Mouse (Mus musculus): Measurements from ENCODE around the gene Wdfy2.
"Not testable (repeated sequence)": the region's sequence is repeated elsewhere in the genome, so short reads cannot be mapped to it uniquely, and the experiment has no call there.

Wdfy2 gene

DNA sequence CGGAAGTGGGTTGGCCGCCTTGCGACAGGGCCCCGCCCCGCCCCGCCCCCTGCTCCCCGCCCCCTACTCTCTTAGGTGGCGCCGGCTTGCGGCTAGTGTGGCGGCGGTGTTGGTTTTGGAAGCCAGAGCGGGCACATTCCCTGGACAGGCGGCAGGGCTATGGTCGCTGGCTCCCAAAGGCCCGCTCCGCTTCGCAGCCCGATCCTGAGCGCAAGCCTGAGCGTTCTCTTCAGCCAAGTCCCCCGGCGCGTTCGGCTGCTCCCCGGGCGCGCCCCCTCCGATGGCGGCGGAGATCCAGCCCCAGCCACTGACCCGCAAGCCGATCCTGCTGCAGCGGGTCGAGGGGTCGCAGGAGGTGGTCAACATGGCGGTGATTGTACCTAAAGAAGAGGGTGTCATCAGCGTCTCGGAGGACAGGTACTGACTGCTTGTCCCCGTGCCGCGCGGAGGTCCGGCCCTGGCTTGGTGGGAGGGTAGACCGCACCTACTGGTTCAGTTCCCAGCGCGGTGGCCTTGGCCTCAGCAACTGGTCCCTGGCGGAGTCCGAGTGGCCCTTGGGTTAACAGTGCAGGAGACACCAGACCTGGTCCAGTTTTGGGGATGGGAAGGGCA, at the start of gene Wdfy2:
TSS of gene Wdfy2 (plus strand) at position 38 of the 612 bp plus-strand sequence.
- peak in 1 of 2 experiments; percentile 62 for DNase-seq

DNA sequence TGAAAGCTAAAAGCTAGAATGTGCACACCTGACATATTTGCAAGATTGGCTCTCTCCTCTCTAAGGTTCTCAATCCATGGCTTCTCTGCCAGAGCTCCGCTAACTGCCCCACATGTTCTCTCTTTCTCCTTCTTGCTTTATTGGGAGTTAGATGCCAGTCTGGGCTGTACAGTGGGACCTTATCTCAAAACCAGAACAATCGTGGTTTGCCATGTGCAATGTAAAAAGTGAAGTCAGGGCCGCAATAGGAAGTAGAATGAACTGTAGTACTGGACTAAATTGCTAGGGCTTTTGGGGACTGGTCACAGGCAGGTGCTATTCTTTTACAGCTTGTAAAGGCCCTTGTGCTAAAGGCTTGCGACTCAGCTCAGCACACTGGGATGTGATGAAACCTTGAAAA, 48.2 kb upstream of the Wdfy2 start:
- DNase-seq = no peak

DNA sequence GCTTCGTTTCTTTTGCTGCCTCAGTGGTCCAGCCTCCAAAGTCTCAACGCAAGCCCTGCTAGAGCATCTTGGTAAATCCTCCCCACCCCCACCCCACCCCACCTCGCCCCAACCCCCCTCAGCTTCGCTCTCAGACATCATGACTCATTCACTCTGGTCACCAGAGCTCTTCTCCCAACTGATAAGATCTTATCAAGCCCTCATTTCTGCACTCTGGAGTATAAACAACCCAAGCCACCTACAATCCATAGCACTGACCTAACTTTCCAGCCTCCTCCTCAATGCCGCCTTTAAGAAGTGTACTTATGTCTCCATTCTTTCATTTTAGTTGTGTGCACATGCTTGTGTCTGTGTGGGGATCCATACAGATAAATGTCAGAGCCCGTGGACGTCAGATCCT, 41.8 kb upstream of the Wdfy2 start:
- DNase-seq = no peak

DNA sequence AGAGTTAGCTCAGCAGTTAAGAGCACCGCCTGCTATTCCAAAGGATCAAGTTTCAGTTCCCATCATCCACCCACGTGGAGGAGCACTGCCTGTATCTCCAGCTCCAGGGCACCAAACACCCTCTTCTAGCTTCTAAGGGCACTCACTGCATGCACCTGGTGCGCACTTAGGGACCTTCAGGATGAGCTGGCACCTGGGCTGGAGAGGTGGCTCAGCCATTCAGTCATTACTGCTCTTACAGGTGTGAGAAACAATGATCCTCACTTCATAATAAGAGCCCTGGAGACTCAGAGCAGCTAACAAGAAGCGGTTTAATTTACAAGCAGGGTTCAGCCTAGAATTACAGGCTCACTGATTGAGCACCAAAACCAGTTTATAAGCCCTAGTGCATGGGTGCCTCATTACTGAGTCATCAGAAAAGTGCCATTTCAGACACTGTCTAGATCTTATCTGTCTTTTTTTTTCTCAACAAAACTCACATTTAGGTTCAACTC, 38.8 kb upstream of the Wdfy2 start:
- peak in 1 of 2 experiments; percentile 13 for DNase-seq

DNA sequence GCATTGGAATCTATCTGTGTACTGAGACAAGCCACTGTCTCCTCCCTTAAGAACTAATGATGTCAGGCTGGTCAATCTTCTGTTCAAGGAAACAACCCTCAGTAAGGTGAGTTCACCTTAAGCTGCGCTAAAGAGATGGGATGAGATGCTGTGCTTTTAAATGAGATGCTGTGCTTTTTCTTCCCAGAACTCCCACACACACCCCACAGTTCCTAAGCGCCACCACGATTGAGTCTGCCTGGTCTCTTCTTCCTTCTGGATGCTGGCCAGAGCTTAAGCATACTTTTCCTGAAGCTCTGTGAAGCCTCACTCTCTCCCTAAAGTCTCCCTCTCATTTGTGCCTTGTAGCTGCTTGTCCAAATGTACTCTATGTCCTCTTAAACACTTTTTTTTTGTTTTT, 36.7 kb upstream of the Wdfy2 start:
- DNase-seq = no peak

DNA sequence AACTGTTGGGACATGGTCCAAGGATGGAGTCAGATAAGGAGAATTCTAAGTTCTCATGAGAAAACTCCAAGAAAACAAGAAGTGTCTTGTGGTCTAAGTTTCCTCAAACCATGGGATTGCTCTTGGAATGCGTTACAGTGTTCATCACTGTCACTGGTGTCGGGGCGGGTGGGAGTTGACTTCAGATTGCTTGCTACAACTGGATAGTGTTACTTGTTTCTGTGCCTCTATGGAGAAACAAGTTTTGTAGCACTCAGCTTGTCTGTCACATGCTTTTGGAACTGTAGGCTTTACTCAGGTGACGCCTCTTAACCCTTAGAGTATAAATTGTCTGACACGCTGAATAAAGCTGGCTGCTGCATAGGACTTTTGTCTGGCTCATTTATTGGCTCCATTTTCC, 34.3 kb upstream of the Wdfy2 start:
- DNase-seq = no peak

DNA sequence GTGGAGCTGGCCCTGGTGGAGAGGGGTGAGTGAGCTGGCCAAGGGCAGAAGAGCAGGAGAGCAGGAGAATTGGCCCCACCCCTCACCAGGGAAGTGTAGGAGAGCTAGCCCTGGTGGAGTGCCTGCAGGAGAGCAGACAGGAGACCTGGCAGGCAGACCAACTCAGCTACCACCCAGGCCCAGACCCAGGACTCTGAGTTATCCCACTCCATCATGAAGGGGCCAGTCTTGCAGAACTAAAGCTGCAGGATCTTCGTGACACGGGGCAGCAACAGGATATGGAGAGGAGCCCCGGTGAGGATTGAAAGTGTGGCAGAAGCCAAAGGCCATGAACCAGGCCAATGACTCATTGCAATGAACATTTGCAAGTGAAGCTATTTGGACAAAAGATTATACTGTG, 30.6 kb upstream of the Wdfy2 start:
- no peak for DNase-seq

DNA sequence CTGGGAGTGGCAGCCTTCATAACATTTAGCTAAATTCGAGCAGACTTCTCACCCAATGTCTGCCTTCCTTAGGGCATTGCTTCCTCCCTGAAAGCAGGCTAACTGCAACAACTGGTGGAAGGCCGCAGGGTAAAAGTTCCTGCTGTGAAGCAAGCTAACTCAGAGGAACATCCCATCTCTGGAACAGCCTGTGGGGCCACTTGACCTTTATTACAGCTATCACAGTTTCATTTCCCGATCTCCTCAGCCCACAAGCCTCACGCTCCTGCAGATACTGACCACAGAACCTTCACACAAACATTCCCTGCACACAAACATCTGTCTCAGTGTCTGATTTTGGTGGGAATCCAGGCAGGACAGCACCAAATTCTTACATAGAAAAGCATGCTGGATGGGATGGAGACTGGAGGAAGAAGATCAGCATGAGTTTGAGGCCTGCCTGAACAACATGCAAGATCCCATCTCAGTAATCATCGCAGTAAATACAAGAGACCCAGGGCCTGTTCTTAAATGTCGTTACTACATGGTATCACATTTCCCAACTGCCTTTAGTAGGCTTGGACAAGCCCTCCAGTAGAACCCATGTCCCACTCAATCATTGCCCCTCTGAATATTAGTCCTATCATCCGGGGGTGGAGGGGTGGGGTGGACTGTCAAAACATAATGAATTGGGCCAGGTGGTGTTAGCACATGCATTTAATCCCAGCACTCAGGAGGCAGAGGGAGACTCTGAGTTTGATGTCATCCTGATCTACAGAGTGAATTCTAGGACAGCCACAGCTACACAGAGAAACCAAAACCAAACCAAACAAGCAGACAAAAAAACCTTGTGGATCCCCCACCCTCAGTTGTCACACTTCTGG, 28.6 kb upstream of the Wdfy2 start:
- no peak for DNase-seq

DNA sequence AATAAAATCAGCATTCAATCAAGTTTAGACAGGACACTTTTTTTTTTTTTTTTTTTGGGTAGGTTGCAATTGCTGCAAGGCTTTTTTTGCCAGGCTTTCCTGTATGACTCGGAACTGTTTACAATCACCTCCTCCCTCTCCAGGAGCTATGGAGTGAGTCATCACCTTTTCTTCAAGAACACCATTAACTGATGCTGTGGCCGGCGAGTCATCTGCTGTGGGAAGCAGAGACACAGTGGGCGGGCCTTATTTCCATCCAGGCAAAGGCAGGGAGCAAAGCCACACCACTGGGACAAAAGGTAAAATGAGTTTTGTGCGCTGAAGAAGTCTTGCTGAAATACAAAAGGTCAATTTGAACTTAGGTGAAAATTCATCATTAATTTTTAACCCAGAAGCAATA, 24.7 kb upstream of the Wdfy2 start:
- no peak for DNase-seq

DNA sequence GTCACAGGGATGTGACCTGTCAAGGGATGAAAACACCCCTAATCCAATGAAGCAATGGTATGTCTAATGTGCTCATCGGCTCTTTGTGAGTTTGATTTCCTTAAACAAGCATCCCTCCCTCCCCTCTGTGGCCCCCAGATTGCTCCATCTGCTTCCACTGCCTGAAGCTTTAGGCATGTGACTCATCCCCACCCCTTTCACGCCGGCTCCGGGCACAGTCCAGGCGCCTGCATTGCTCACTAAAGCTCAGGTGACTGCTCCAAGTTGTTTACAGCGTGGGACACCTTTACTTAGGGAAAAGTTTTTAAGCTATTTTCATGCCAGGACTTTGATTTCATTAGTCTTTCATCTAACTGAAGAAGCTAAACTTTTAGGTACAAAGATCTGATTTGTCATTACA, 22.9 kb upstream of the Wdfy2 start:
- peak in 1 of 2 experiments; percentile 23 for DNase-seq

DNA sequence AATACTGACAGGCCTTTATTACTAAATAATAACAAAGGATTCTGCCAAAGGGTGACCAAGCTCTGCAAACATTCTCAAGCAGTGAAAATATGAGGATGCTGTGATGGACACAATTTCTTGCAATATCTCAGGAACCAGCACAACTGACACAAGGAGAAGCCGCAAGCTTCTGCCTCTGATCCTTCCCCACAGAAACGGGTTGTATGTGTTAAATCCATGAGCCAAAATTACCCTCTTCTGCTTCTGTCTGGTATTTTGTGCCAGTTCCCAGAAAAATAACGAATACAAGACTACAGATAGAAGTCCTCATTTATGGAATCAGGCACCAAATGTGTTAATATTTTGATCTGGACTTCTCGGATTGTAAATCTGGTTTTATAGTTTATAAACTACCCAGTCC, 20.7 kb upstream of the Wdfy2 start:
- DNase-seq = no peak

DNA sequence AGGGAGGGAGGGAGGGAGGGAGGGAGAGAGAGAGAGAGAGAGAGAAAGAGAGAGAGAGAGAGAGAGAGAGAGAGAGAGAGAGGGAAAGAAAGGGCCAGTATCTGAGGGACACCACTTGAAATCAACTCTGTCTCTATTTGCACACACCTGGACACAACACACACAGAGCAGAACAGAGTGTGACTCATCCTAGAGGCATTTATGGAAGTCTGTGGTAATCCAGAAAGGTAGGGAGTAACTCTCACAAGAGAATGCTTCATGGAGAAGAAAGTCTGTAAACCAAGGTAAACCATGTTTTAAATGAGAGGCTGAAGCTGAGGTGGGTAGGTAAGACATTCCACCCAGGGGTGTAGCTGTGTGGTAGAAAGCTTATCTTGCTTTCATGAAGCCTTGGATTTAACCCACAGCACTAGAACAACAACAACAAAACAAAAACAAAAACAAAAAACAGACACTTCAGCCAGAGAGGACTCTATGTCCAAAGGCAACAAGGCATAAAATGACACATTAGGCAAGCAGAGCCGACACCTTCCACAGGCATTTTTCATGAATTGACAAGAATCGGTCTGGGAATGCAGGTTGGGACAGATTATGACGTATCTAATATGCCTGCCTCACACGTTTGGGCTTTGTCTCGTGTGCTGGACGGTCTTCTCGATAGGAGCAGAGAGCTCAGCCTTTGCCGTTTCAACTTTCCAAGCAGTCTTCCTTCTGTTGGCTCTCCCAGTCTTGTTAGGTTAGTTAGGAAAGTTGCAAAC, 11.7 kb upstream of the Wdfy2 start:
- DNase-seq = no peak

DNA sequence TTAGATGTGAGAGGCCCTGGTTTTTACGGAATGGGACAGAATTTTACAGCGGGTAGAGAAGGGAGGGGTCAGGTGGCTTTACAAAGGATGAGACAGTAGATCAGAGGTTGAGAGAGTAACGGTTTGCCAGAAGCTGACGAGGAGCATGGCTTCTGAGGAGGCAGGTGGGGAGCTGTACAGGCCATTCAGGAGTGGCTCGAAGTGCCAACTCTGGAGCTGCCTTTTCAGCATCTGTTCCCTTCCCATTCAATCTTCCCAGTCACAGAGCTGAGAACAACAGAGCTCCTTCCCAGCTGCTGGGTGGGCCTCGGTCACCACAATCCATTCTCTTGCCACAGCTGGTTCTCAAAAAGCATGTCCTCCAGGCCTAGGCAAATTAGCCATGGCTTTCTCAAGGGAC, 8.2 kb upstream of the Wdfy2 start:
- no peak for DNase-seq

DNA sequence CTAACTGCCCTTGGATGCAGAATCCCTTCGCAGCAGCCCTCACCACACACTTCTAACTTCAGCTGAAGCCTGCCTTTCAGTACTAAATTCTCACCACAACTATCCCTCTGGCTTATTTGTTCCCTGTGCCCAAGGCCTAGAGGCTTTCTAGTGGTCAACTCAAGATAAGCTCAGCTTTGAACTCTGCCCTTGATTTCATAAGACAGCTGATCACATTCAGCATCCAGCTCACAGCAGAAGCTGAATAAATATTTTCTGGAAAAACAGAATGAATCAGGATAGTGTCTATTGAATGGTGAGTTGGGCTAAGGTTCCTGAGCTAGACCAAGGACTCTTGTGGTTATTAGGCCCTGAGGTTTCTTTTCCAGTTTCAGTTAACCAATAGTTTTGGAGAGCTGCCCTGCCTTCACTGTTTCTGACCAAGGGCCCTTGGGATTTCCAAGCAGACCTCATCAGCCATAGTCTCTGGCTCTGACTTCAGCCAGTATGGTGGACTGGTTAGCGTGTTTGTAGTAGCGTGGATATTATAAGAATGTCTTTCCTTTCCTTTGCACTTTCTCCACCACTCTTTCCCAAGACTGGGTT, 5.7 kb upstream of the Wdfy2 start:
- no peak for DNase-seq

DNA sequence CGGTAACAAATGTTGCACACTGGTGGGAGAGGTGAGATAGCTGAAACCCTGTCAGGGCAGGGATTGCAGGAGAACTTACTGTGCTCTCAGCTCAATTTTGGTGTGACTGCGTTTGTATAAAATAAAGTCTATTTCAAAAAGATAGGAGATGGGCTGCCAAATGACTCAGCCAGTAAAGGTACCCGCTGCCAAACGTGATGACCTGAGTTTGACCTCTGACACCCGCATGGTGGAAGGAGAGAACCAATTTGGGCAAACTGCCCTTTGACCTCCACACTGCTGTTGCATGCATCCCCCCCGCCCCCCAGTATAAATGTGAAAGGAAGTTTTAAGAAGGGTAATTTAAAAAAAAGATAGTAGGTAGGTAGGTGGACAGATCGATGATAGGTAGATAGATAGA, 4.4 kb upstream of the Wdfy2 start:
- no peak for DNase-seq

DNA sequence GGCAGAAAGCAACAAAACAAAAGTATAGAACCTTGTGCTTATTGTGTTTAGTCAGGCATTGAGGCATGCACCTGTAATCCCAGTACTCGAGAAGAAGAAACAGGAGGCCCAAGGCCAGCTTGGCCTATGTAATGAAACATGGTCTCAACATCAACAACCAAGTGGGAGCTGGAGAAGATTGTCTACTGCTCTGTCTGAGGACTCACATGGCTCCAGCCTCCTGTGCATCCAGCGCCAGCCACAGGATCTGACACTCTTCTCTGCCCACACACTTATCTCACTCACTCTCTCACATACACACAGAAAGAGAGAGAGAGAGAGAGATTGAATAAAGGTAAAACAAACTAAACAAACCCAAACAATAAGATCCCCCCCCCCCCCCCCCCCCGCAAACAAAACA, 3.9 kb upstream of the Wdfy2 start:
- DNase-seq = no peak

DNA sequence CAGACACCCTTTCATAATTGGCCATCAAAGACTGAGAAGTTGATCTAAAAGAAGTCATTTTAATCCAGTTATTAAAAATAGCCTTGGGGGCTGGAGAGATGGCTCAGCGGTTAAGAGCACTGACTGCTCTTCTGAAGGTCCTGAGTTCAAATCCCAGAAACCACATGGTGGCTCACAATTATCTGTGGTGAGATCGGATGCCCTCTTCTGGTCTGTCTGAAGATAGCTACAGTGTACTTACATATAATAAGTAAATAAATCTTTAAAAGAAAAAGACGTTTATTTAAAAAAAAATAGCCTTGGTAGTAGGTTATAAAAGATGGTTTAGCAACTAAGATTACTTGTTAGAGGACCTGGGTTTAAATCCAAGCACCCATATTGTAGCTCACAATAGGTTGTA, 1.7 kb upstream of the Wdfy2 start:
- not testable (repeated sequence) for DNase-seq

DNA sequence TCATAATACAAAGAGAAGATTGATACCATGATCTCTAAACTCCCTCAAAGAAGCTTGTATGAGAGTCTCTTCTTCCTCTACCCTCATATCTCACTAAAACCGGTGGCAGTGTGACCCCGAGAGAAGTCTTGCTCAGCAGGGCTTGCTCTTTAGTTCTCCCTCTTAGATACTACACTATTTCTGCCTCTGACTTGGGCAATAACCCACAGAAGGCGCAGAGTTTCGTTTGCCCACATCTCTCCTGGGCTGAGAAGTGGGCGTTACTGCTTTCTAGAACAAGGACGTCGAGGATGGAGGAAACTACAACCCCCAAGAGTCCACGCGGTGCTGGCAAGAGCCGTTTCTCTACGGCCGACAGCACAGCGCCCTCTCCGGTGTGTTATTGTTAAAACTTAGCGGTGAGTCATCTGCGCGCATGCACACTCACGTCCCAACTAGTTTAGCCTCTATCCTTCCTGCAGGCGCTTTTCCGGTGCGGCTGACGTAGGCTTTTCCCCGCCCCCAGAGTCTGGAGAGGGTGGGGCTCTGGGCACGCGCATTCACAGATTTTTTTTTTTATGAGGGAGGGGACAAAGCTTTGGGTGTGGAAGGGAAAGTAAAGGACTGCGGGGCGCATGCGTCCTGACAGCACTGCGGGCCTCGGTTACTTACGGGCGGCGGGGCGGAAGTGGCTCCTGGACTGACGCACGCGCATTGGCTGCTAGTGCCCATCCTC, 395 bp upstream of the Wdfy2 start:
- DNase-seq = peak; percentile 98 to 99

DNA sequence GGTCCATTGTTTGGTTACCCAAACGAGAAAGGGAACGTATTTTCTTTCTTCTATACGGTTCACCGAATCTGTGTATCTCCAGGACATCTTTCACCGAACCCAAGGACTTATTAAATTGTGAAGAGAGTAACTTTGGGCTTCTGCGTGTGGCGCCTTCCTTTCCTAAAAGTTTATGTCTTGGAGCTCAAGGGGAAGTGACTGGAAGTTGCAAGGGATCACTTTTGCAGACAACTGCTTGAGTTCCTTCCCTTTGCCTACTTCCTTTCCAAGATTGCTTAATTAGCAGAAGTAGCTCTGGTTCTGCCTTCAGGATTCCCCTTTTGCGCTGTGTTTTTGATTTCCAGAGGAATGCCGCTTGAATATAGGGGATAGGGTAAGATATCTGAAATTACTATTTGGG, 858 bp downstream of the Wdfy2 start:
- peak in 1 of 2 experiments; percentile 19 for DNase-seq

DNA sequence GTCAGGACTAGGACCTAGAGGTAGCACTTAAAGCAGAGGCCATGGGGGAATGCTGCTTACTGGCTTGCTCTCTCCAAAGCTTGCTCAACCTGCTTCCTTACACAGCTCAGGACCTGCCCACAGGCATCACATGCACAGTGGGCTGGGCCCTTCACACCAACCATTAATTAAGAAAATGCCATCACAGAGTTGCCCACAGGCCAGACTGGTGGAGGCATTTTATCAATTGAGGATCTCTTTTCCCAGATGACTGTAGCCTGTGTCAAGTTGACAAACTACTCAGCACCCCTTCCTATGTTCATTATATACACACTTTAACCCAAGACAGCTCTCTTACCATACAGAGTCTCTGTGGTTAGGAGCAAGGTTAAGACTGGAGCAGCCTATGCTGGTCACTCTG, 4.2 kb downstream of the Wdfy2 start:
- no peak for DNase-seq

DNA sequence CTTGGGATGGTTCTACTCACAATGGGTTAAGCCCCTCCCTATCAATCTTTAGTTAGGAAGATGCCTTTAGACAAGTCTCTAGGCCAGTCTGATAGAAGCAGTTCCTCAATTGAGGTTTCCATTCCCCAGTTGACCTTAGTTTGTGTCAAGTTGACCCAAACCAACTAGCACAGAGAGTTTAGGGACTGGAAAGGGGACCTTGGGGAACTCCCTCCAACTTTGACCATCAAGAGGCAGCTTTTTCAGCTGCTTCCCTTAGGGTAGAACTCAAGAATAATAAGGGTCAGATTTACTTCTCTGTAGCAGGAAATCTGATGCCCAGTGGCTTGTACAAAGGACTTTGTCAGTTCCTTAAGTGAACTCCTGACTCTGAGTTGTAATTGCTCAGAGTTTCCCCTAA, 5.0 kb downstream of the Wdfy2 start:
- no peak for DNase-seq

DNA sequence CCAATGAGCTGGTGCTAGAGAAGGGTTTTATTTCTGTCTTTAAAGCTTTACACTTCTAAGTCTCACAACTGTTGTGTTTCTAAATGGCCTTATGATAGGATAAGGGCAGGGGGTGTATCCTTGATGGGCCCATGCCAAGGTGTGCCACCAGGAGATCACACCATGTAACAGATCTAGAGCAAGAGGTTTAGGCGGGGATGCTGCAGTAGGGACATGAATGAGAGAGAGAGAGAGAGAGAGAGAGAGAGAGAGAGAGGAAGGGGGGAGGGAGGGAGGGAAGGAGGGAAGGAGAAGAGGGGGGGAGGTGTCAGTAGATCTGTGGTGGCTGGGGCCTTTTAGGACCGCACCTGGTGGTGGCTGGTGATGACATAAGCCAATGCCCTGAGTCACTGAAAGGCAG, 5.5 kb downstream of the Wdfy2 start:
- no peak for DNase-seq

DNA sequence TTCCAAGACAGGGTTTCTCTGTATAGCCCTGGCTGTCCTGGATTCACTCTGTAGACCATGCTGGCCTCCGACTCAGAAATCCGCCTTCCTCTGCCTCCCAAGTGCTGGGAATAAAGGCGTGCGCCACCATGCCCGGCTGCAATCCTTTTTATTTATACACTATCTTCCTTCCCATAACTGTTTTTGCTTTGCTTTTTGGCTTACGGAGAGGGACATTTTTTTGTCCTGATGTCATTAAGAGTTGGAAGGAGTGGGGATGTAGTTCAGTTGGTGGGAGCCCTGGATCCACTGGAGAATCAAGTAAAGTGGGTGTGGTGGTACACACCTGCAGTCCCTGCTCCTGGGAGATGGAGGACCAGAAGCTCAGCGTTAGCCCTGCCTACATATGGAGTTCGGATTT, 6.7 kb downstream of the Wdfy2 start:
- no peak for DNase-seq

Data from kidney, adult 8-10 months (tissue).